Mouse (Mus musculus) heart, embryonic 12.5 days (tissue): ENCODE measurements around the gene Klhl6. TPM values are rescaled to one million over a fixed set of nuclear protein-coding genes. Genes with fewer than 3 reads are reported as not detected.
"Not testable (repeated sequence)": the region's sequence is repeated elsewhere in the genome, so short reads cannot be mapped to it uniquely, and the experiment has no call there.

Source experiments
- ATAC-seq: fragments of 200-750 bp; cut with Nextera tagmentation; 2 replicates; pipeline ENCODE4 v1.8.0; 2017; ENCODE audit warnings: moderate TSS enrichment, moderate library complexity; ENCODE audit not compliant: insufficient number of reproducible peaks, low FRiP score
- H3K27ac ChIP-seq: fragments of 300-500 bp; sonication (generic); 2 replicates; pipeline ENCODE4 v1.5.1; 2016; ENCODE audit warnings: mild to moderate bottlenecking, moderate library complexity; ENCODE audit not compliant: poor library complexity, severe bottlenecking
- H3K27me3 ChIP-seq: fragments of 300-500 bp; sonication (generic); replicated peaks from 2 replicates; pipeline ENCODE4 v1.6.1; 2016; ENCODE audit warnings: mild to moderate bottlenecking, moderate library complexity
- H3K36me3 ChIP-seq: fragments of 300-500 bp; sonication (generic); 2 replicates; pipeline ENCODE4 v1.6.1; 2016; ENCODE audit warnings: mild to moderate bottlenecking, moderate library complexity
- H3K4me1 ChIP-seq: fragments of 300-500 bp; sonication (generic); replicated peaks from 2 replicates; pipeline ENCODE4 v1.6.1; 2016; ENCODE audit warnings: mild to moderate bottlenecking
- H3K4me2 ChIP-seq: fragments of 300-500 bp; sonication (generic); 2 replicates; pipeline ENCODE4 v1.6.1; 2016; ENCODE audit warnings: mild to moderate bottlenecking, moderate library complexity
- H3K4me3 ChIP-seq: fragments of 300-500 bp; sonication (generic); 2 replicates; pipeline ENCODE4 v1.5.1; 2016; ENCODE audit warnings: mild to moderate bottlenecking
- H3K9ac ChIP-seq: fragments of 300-500 bp; sonication (generic); 2 replicates; pipeline ENCODE4 v1.6.1; 2016; ENCODE audit warnings: mild to moderate bottlenecking, moderate library complexity
- H3K9me3 ChIP-seq: fragments of 300-500 bp; sonication (generic); replicated peaks from 2 replicates; pipeline ENCODE4 v1.6.1; 2016; ENCODE audit warnings: mild to moderate bottlenecking, moderate library complexity
- WGBS: fragments of 180-500 bp; shearing (Covaris S2); methylation state at CpG from one replicate; pipeline ENCODE4 v1.1.7; 2016; 5-methylcytosine and 5-hydroxymethylcytosine counted together
- polyA plus RNA-seq: library from polyadenylated mRNA; unstranded; fragments of >200 nt; fragmentation: Nextera tagmentation; extraction: Ambion mirVana; gene quantifications from 2 replicates; pipeline ENCODE4 v1.2.1, GENCODE M21; 2016

Gene Klhl6
- polyA plus RNA-seq: 30.0 and 32.5 TPM in 2 replicates

DNA sequence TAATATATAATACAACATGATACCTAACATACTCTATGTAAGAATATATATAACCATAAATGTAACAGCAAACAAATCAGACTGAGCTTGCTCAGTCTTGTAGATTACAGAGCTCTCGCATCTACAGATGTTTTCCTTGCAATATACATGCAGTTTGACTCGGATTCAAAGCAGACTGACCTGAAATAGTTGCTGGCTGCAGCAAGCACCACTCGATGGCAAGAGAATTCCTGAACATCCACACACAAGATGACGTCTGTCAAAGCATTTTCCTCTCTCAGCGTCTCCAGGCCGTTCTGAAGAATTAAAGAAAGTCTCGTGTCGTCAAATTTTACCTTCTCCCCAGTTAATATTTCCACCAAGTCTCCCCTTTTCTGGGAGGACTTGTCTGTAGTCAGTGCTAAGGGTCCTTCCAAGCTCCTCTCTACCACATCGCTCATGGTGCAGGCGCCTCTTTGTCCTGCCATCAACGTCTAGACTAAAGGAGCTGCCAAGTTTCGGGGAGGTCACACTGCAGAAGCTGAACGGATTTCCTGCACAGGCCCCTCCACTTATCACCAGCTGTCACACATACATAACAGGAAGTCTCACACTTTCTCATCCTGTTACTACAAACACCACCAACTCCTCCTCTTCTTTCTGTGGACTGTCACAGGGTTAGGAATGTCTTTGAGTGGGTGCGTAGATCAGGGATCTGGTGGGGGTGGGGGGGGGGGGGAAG, at the start of gene Klhl6:
Klhl6 (minus strand) TSS at position 501 of the 721 bp plus-strand sequence.
- WGBS: 10% methylated on average over 14 of the region's 14 CpGs
- H3K4me2 ChIP-seq: peak within 1 kb of the TSS; percentile 63
- peak within 1 kb of the TSS; percentile 55 for H3K4me3 ChIP-seq
- peak within 1 kb of the TSS; percentile 68 for H3K9ac ChIP-seq
- ATAC-seq: peak; percentile 92
- no peaks in the 10 kb centered on the region for H3K27me3 ChIP-seq
- H3K4me1 ChIP-seq: peaks cover 17% of the 10 kb centered on the region; the same call in 1 of the 2 replicates
- peaks cover 5% of the 10 kb centered on the region; the same call in 1 of the 2 replicates for H3K36me3 ChIP-seq
- peaks cover 5% of the 10 kb centered on the region; the same call in 1 of the 2 replicates for H3K9me3 ChIP-seq
- H3K27ac ChIP-seq: peak within 1 kb of the TSS; percentile 93

DNA sequence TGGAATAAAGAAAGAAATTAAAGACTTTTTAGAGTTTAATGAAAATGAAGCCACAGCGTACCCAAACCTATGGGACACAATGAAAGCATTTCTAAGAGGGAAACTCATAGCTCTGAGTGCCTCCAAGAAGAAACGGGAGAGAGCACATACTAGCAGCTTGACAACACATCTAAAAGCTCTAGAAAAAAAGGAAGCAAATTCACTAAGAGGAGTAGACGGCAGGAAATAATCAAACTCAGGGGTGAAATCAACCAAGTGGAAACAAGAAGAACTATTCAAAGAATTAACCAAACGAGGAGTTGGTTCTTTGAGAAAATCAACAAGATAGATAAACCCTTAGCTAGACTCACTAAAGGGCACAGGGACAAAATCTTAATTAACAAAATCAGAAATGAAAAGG, 44.4 kb upstream of the Klhl6 start:
- H3K4me2 ChIP-seq, H3K4me3 ChIP-seq, H3K27ac ChIP-seq, H3K9me3 ChIP-seq, H3K27me3 ChIP-seq, ATAC-seq, H3K9ac ChIP-seq, H3K36me3 ChIP-seq, H3K4me1 ChIP-seq: not testable (repeated sequence)
- 86% methylated on average over 3 of the region's 4 CpGs for WGBS

DNA sequence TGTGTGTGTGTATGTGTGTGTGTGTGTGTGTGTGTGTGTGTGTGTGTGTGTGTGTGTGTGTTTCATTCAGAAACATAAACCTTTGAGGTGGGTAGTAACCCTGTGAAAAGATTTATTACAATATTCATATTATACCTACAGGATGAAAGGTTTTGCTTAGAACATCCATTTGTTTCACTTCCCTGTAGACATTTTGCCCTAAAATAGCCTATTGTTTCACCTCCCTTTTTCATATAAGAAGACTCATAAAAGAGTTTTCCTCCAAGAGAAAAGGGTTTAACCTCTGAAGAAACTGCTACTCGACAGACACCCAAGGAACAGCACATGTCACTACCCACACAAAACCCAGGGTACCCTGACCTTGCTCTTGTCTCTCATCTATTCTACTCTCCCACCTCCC, 40.0 kb upstream of the Klhl6 start:
- ATAC-seq: no peak

GRCm38 (mm10) chr16:20021848-20022247, 39.0 kb upstream of the Klhl6 start:
- Histone ChIP-seq H3K4me1 (peaks cover 10% of the 10 kb centered on the region), H3K4me2 (no peak overlapping the region)

More for the DNA sequence above, 40.0 kb upstream of the Klhl6 start:
- Histone ChIP-seq H3K4me2 (no peak overlapping the region), H3K4me1 (peaks cover 10% of the 10 kb centered on the region), H3K9me3 (no peaks in the 10 kb centered on the region), H3K36me3 (no peaks in the 10 kb centered on the region), H3K4me3 (no peak overlapping the region), H3K27ac (no peak overlapping the region), H3K27me3 (no peaks in the 10 kb centered on the region), H3K9ac (no peak overlapping the region)
- WGBS: 76% methylated on average over 1 of the region's 1 CpGs

DNA sequence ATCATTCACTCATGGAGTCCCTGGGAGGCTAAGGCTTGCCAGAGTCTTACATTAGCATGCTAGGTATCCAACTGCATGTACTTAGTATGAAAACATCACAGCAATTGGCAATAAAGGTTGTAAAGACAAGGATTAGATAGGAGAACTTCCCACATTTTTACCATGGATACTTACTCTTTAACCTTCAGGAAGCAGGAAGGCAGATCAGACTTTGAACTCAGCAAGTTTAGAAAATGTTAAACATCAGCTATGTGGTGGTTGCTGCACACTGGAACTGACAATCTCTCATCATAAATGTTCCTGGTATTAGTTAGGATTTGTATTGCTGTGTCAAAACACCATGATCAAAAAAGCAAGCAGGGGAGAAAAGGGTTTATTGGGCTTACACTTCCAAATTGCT, 29.8 kb upstream of the Klhl6 start:
- H3K27ac ChIP-seq: no peak overlapping the region
- H3K9me3 ChIP-seq: 0 out of 2 replicates have a peak, but pooled peaks cover 3% of the 10 kb centered on the region
- H3K4me1 ChIP-seq: no peaks in the 10 kb centered on the region
- H3K36me3 ChIP-seq: no peaks in the 10 kb centered on the region
- H3K27me3 ChIP-seq: no peaks in the 10 kb centered on the region
- no peak for ATAC-seq
- no peak overlapping the region for H3K4me2 ChIP-seq
- H3K9ac ChIP-seq: no peak overlapping the region
- H3K4me3 ChIP-seq: no peak overlapping the region

More at GRCm38 (mm10) chr16:20021848-20022247, 39.0 kb upstream of the Klhl6 start:
- H3K36me3 ChIP-seq: no peaks in the 10 kb centered on the region
- no peaks in the 10 kb centered on the region for H3K9me3 ChIP-seq
- no peak overlapping the region for H3K4me3 ChIP-seq
- H3K9ac ChIP-seq: no peak overlapping the region
- ATAC-seq: no peak
- H3K27me3 ChIP-seq: no peaks in the 10 kb centered on the region
- 74% methylated on average over 2 of the region's 2 CpGs for WGBS
- no peak overlapping the region for H3K27ac ChIP-seq

DNA sequence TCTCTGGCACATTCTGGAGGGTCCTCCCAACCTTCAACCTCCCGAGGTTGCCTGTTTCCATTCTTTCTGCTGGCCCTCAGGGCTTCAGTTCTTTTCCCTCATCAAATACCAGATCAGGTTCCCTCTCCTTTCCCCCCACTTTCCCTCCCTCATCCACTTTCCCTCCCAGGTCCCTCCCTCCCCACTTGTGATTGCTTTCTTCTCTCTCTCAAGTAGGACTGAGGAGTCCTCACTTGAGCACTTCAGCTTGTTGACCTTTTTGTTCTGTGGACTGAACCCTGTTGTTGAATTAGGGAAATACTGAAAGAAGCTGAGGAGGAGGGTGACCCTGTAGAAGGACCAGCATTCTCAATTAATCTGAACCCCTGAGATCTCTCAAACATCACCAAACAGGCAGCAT, 23.2 kb upstream of the Klhl6 start:
- Histone ChIP-seq H3K27ac (no peak overlapping the region), H3K4me2 (no peak overlapping the region), H3K9me3 (no peaks in the 10 kb centered on the region), H3K36me3 (no peaks in the 10 kb centered on the region), H3K9ac (no peak overlapping the region), H3K4me3 (no peak overlapping the region), H3K27me3 (no peaks in the 10 kb centered on the region), H3K4me1 (no peaks in the 10 kb centered on the region)
- no peak for ATAC-seq
- WGBS: 61% methylated on average over 1 of the region's 1 CpGs

DNA sequence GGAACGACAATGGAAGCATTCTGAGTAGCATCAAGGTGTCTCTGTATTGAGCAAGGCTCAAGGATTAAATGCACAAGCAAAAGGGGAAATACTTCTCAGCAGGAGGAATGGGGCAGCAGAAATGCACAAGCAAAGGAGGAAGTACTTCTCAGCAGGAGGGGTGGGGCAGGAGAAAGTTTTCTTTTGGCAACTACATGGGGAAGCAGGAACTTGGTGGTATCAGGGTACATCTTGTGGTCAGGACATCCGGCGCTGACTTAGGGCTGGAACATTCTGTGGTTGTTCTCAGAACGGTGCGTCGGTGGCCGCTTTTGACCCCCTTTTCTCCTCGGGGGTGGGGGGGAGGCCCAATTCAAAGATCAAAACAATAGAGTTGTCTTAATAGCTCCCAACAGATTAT, 17.4 kb upstream of the Klhl6 start:
- ATAC-seq, H3K4me2 ChIP-seq, H3K4me3 ChIP-seq, H3K9ac ChIP-seq, H3K36me3 ChIP-seq, H3K4me1 ChIP-seq, H3K27ac ChIP-seq, H3K9me3 ChIP-seq, H3K27me3 ChIP-seq: not testable (repeated sequence)
- 95% methylated on average over 8 of the region's 8 CpGs for WGBS

DNA sequence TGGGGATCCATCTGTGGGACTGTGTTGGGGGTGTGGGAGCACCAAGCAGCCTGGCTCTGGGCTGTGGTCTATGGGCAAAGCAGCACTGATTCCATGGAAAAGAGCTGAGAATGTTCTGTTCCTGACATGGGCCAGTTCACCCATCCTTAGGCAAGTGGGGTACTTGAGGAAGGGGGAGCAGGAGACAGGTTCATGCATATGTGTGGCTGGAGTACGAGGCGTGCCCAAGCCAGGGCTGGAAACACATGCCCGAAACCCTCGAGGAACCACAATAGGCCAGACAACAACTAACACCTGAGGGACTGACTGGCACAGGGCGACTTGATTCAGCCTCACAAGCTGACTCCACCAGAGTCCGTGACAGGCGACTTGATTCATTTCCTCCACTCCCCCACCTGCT, 14.8 kb upstream of the Klhl6 start:
- Histone ChIP-seq H3K9me3 (no peaks in the 10 kb centered on the region), H3K36me3 (no peaks in the 10 kb centered on the region), H3K27me3 (no peaks in the 10 kb centered on the region), H3K4me3 (no peak overlapping the region), H3K9ac (no peak overlapping the region), H3K27ac (no peak overlapping the region), H3K4me1 (no peaks in the 10 kb centered on the region), H3K4me2 (no peak overlapping the region)
- ATAC-seq: no peak
- 85% methylated on average over 7 of the region's 7 CpGs for WGBS

DNA sequence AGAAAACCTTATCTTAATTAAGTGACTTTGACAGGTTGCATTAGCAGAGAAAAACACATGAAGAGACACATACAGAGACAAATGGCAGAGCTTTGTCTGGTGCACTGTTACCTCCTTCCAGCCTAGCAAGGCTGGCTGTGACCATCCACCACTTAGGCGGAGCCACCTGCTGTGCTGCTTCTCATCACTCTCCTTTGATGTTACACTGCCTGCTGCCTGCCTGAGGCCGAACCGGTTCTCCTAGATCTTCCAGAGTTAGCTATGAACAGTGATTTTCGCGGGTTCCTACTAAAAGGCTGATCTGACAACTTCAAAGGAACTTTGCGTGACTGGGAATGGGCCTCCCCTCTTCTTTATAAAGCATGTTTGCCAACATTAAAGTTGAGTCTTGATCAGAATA, 14.1 kb upstream of the Klhl6 start:
- ATAC-seq, H3K9me3 ChIP-seq: not testable (repeated sequence)
- 27% methylated on average over 6 of the region's 6 CpGs for WGBS

GRCm38 (mm10) chr16:19995818-19996217, 13.0 kb upstream of the Klhl6 start:
- Histone ChIP-seq H3K27ac (no peak overlapping the region), H3K4me1 (no peaks in the 10 kb centered on the region), H3K4me3 (no peak overlapping the region), H3K9ac (no peak overlapping the region), H3K36me3 (no peaks in the 10 kb centered on the region), H3K4me2 (no peak overlapping the region), H3K27me3 (no peaks in the 10 kb centered on the region), H3K9me3 (no peaks in the 10 kb centered on the region)
- ATAC-seq: no peak

More for the DNA sequence above, 14.1 kb upstream of the Klhl6 start:
- not testable (repeated sequence) for H3K27ac ChIP-seq, H3K27me3 ChIP-seq, H3K4me3 ChIP-seq, H3K36me3 ChIP-seq, H3K9ac ChIP-seq, H3K4me2 ChIP-seq, H3K4me1 ChIP-seq

DNA sequence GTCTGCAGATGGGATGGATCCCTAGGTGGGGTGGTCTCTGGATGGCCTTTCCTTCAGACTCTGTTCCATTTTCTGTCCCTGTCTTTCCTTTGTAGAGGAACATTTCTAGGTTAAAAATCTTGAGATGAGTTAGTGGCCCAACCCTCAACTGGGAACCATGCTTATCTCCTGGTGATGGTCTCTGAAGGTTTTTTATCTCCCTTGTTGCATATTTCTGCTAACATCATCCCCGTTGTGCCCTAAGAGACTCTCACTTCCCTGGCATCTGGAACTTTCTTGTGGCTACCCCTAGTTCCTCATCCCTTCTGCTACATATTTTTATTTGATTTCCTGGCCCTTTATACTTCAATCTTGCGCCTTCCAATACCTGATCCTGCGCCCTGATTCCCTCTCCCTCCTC, 10.4 kb upstream of the Klhl6 start:
- ATAC-seq: no peak
- 79% methylated on average over 3 of the region's 3 CpGs for WGBS
- Histone ChIP-seq H3K9me3 (peaks cover 6% of the 10 kb centered on the region; the same call in 1 of the 2 replicates), H3K4me3 (no peak overlapping the region), H3K27me3 (no peaks in the 10 kb centered on the region), H3K4me2 (no peak overlapping the region), H3K9ac (no peak overlapping the region), H3K36me3 (no peaks in the 10 kb centered on the region), H3K27ac (no peak overlapping the region), H3K4me1 (no peaks in the 10 kb centered on the region)

DNA sequence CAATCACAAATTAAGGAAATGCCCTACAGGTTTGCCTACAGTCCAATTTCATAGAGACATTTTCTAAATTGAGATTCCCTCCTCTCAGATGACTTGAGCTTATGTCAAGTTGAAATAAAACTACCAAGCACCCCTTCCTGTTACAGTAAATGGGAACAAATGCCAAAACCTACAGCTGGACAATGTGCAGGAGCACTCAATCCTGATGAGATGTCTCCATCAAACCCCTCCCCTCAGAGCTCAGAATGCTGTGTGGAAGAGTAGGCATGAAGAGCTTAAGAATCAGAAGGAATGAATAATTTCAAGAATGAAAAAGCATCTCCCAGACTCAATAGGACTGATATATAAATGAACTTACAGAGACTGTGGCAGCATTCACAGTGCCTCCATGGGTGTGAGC, 7.7 kb upstream of the Klhl6 start:
- H3K9me3 ChIP-seq: peaks cover 6% of the 10 kb centered on the region; the same call in 1 of the 2 replicates
- H3K4me1 ChIP-seq: no peaks in the 10 kb centered on the region
- H3K36me3 ChIP-seq: no peaks in the 10 kb centered on the region
- no peak for ATAC-seq
- no peak overlapping the region for H3K27ac ChIP-seq
- H3K27me3 ChIP-seq: no peaks in the 10 kb centered on the region
- H3K4me3 ChIP-seq: no peak overlapping the region
- H3K9ac ChIP-seq: no peak overlapping the region
- H3K4me2 ChIP-seq: no peak overlapping the region
